Mouse (Mus musculus) mature B cell (primary cell): ENCODE results near the gene Ctcfl.

ENCODE experiments used
- in situ Hi-C: fragments of 300-500 bp; cut with MboI; formaldehyde crosslinking; loops from 2 replicates; pipeline ENCODE4 v1.14.3; 2019

The Ctcfl gene

DNA sequence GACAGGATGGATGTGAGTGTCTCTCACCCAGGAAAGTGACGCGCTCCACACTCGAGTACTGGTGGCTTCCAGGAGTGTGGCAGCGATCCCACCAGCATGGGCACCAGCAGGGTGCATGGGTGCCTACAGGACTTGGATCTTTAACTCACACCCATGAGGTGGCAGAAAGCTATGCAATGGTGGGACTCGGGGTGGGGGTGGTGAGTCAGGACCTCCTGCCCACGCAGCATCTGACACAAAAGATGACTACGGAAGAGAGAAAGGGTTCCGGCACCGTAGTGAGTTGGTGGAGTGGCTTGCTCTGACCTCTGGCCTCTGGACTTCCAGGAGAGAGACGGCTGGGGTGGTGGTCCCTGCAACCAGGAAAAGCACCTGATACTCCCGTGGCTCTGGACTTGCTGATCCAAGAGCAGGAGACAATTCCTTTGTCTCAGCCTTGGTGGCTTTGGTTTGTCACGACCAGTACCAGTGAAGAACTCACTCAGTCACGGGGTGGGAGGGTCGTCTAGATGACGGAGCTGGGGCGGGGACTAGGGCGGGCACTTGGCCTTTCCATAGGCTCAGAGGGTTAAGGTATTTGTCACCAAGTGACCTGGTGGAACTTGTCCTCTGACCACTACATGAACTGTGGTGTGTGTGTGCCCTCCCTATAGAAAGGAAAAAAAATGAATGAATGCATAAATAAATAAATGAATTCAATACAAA lies 71.1 kb downstream of the Ctcfl start:
- in situ Hi-C loops: no loop called here

DNA sequence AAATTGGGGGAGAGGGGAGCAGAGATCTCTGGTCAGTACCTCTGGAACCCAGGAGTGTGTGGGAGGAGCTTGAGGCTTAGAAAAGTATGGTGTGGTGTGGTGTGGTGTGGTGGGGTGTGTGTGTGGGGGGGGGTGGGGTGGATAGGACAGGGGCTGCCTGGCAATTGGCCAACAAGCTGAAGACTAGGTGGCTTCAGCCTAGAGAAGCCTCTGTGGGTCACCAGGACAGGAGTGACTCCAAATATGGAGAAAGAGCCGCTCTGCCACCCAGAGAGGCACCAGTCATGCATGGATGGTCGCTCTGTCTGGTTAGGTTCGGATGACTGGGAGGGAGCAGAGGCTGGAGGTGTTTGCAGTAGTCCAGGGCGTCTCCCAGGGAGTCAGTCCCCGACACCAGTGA lies 71.9 kb downstream of the Ctcfl start:
- in situ Hi-C loops: no loop called here

- in situ Hi-C loops: no loop called here
These were observed 72.6 kb downstream of the Ctcfl start for GRCm38 (mm10) chr2:173046582-173047297.

DNA sequence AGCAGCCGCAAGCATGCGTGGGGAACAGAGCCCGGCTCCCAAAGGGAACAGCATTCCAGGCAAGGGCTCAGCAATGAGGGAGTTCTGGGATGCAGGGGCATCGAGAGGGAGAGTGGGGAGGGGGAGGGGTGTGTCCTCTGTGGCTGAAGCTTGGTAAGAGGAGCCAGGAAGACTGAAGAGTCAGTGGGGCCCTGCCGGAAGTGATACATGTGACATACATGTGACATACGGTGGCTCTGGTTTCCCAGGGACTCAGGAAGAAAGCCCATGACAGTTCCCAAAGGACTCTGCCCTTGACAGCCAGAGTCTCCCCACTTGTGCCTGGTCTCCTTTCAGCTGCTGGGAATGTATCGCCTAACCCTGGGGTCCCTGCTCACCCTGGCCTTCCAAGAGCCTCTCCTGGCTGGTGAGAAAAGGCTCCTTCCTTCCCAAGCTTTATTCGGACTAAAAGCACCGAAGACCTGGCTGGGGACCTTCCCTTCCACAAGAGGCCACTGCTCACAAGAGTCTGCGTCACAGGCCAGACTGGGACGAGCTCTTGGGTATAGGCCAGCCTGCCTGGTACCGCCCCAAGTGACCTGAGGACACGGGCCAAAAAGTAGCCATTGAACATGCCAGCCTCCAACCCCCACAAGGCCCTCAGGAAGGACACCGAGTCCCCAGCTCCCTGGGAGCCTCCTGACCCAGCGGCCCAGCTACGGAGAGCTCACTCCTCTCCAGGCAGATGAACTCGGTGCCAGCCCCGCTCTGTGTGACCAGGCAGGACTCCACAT lies 74.9 kb downstream of the Ctcfl start:
- in situ Hi-C loops: no loop called here
